Mouse (Mus musculus) G1E (cell line): Measurements from ENCODE around the gene Tenm2. TPM values are rescaled to one million over a fixed set of nuclear protein-coding genes. Genes with fewer than 3 reads are reported as not detected.

Experiments used
- ATAC-seq: 2 replicates; pipeline ENCODE4 v1.8.0; 2016; ENCODE audit warnings: mild to moderate bottlenecking; ENCODE audit not compliant: insufficient number of reproducible peaks, poor library complexity, low FRiP score, severe bottlenecking; ENCODE audit errors: extremely low read depth
- DNase-seq: peaks from one replicate; pipeline ENCODE4 v3.0.0; 2012; ENCODE audit warnings: low spot score
- H3K27me3 ChIP-seq: 2 replicates; pipeline ENCODE4 v1.6.1; 2012; ENCODE audit warnings: mild to moderate bottlenecking, low read length, inconsistent platforms; ENCODE audit not compliant: insufficient read depth
- H3K36me3 ChIP-seq: replicated peaks from 2 replicates; pipeline ENCODE3; 2012; ENCODE audit warnings: mild to moderate bottlenecking, inconsistent platforms
- H3K4me1 ChIP-seq: 2 replicates; pipeline ENCODE4 v1.6.1; 2012; ENCODE audit warnings: low read depth, low read length, inconsistent platforms, mixed read lengths; ENCODE audit not compliant: insufficient read depth
- H3K4me3 ChIP-seq: 2 replicates; pipeline ENCODE4 v1.5.1; 2012; ENCODE audit warnings: low read depth, mild to moderate bottlenecking, inconsistent platforms, low read length, moderate library complexity, mixed read lengths
- H3K9me3 ChIP-seq: replicated peaks from 2 replicates; pipeline ENCODE4 v1.6.1; 2012; ENCODE audit warnings: inconsistent platforms
- CTCF ChIP-seq: IDR thresholded peaks from 2 replicates; pipeline ENCODE4 v1.5.1; 2012; ENCODE audit warnings: low read depth, low read length, inconsistent platforms, mixed read lengths
- GATA1 ChIP-seq: IDR thresholded peaks from 2 replicates; pipeline ENCODE4 v1.6.1; 2012; ENCODE audit warnings: borderline replicate concordance, low read length, inconsistent platforms, mixed read lengths
- GATA2 ChIP-seq: IDR thresholded peaks from 2 replicates; pipeline ENCODE4 v1.6.1; 2012; ENCODE audit warnings: low read depth, low read length, inconsistent platforms, borderline replicate concordance
- POLR2AphosphoS5 ChIP-seq: IDR thresholded peaks from 2 replicates; pipeline ENCODE4 v1.6.1; 2012; ENCODE audit warnings: low read depth, low read length, inconsistent platforms; ENCODE audit not compliant: insufficient replicate concordance
- TAL1 ChIP-seq: conservative IDR thresholded peaks from 2 replicates; pipeline ENCODE4 v1.6.1; 2012; ENCODE audit warnings: low read depth, low read length, inconsistent platforms, mixed read lengths
- polyA plus RNA-seq: library from polyadenylated mRNA; stranded (reverse); fragments of >175 nt; gene quantifications from 2 replicates; pipeline ENCODE4 v1.2.3, GENCODE M21; 2012
- total RNA-seq, 2 experiments: library from RNA; stranded (forward) in 1 of 2; stranded (reverse) in 1 of 2; fragments of 200-1000 nt in 1 of 2; fragments of >200 nt in 1 of 2; fragmentation: Nextera tagmentation in 1 of 2; gene quantifications; 2 replicates each; pipeline ENCODE4 v1.2.3; 2014 to 2017

Gene Tenm2
- total and polyA plus RNA-seq, 3 experiments = 0.44 TPM; not detected in 2

- ATAC-seq = no peak
- peaks cover 10% of the 10 kb centered on the region for H3K9me3 ChIP-seq
Observed at GRCm38 (mm10) chr11:36940557-36941110, 295.1 kb downstream of the Tenm2 start.

GRCm38 (mm10) chr11:36929817-36930216, 305.9 kb downstream of the Tenm2 start:
- Histone ChIP-seq H3K36me3 (no peaks in the 10 kb centered on the region), H3K27me3 (no peaks in the 10 kb centered on the region), H3K4me3 (no peak overlapping the region), H3K4me1 (no peaks in the 10 kb centered on the region), H3K9me3 (peaks cover under 1% of the 10 kb centered on the region; the same call in 1 of the 2 replicates)
- no peak for ATAC-seq
- TF ChIP-seq GATA2 (no peak), POLR2AphosphoS5 (no peak), CTCF (no peak), GATA1 (no peak), TAL1 (no peak)
- DNase-seq = no peak

More at GRCm38 (mm10) chr11:36940557-36941110, 295.1 kb downstream of the Tenm2 start:
- Histone ChIP-seq H3K27me3 (no peaks in the 10 kb centered on the region), H3K4me3 (no peak overlapping the region), H3K36me3 (no peaks in the 10 kb centered on the region), H3K4me1 (no peaks in the 10 kb centered on the region)
- TF ChIP-seq TAL1 = no peak
- TF ChIP-seq GATA2 = no peak
- TF ChIP-seq POLR2AphosphoS5 = no peak
- no peak for TF ChIP-seq CTCF
- TF ChIP-seq GATA1 = no peak
- DNase-seq = no peak

DNA sequence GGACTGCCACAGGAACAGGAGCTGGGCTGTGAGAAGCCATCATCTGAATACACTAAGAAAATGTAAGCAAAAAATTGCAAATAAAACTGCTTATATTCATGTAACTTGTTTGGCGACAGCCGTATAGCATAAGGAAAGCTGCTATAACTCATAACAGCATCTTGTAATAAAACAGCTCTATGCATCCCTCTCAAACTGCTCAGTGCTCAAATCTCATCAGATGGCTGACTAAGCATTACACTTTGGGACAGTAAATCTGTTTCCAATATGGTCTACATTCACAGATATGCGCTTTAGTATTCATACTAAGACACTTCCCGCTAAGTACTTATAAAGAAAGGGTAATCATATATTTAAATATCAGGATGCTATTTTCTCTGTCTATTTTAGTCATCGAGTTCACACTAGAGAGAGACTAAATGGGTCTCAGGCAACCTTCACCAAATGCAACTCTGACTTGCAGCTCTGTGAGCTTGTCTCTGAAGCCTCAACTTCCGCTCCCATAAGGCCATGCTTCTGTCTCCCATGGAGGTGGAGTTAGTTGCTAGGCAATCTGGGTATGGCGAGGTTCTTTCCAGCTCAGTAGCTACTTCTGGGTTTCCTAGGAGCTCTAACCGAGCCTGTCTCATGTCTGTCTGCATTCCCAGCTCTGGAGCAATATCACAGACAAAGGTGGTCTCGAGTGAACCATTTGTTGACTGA, 308.9 kb downstream of the Tenm2 start:
- TF ChIP-seq GATA1 = no peak
- TF ChIP-seq GATA2 = no peak
- no peak for TF ChIP-seq CTCF
- no peak for TF ChIP-seq POLR2AphosphoS5
- TF ChIP-seq TAL1 = no peak
- ATAC-seq (no peak), DNase-seq (no peak)
- no peak overlapping the region for H3K4me3 ChIP-seq
- no peaks in the 10 kb centered on the region for H3K4me1 ChIP-seq
- H3K36me3 ChIP-seq = no peaks in the 10 kb centered on the region
- no peaks in the 10 kb centered on the region for H3K9me3 ChIP-seq
- H3K27me3 ChIP-seq = no peaks in the 10 kb centered on the region

- TF ChIP-seq GATA2 (no peak), GATA1 (no peak)
- no peaks in the 10 kb centered on the region for H3K36me3 ChIP-seq
- no peak for DNase-seq
- H3K4me3 ChIP-seq = no peak overlapping the region
- H3K4me1 ChIP-seq = no peaks in the 10 kb centered on the region
- no peak for ATAC-seq
- no peaks in the 10 kb centered on the region for H3K27me3 ChIP-seq
- H3K9me3 ChIP-seq = no peaks in the 10 kb centered on the region
Observed at GRCm38 (mm10) chr11:36919301-36919700, 316.5 kb downstream of the Tenm2 start.

DNA sequence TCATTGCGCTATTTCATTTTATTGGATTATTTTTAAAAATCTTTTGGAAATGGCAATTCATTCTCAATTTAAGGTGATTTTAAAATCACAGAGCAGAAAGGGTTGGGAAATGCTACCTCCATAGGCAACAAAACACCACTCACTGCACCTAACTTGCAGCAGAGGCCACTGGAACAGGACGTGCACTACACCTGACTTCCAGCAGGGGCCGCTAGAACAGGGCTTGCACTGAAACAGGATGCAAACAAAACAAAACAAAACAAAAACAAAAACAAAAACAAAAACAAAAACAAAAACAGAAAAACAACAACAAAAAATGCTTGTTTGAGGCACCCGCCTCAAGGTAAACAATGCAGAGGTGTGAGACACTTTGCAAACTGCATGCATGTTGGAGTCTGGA, 324.4 kb downstream of the Tenm2 start:
- no peak for ATAC-seq

GRCm38 (mm10) chr11:36909036-36909435, 326.7 kb downstream of the Tenm2 start:
- peaks cover 6% of the 10 kb centered on the region; the same call in 1 of the 2 replicates for H3K9me3 ChIP-seq
- H3K4me3 ChIP-seq = no peak overlapping the region
- no peaks in the 10 kb centered on the region for H3K36me3 ChIP-seq
- no peak for TF ChIP-seq CTCF
- TF ChIP-seq POLR2AphosphoS5 = no peak
- no peak for TF ChIP-seq TAL1
- no peak for TF ChIP-seq GATA1
- TF ChIP-seq GATA2 = no peak
- no peaks in the 10 kb centered on the region for H3K27me3 ChIP-seq
- DNase-seq (no peak), ATAC-seq (no peak)
- H3K4me1 ChIP-seq = no peaks in the 10 kb centered on the region

More for the DNA sequence above, 324.4 kb downstream of the Tenm2 start:
- no peak for TF ChIP-seq GATA2
- no peak for TF ChIP-seq TAL1
- TF ChIP-seq CTCF = peak; percentile 13; the same call in 1 of the 2 replicates
- no peak for DNase-seq
- Histone ChIP-seq H3K4me3 (no peak overlapping the region), H3K4me1 (no peaks in the 10 kb centered on the region), H3K36me3 (no peaks in the 10 kb centered on the region), H3K9me3 (peaks cover 6% of the 10 kb centered on the region; the same call in 1 of the 2 replicates), H3K27me3 (no peaks in the 10 kb centered on the region)

DNA sequence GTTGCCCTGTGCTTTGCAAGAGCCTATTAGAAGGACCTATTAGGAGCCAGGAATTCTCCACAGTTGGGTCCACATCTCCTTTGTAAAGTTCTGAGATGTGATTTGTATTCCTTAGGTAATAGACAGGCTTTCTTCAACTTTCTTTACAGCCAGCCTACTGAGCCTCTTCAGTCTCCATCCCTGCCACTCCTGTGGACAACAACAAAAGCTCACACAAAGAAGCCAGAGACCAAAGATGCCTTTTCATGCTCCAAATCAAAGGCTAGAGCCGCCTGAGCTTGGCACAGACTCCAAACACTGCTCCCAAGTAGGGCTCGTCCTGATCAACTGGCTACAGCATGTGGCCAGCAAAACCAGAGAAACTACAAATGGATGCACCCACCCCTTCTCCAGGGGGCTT, 333.5 kb downstream of the Tenm2 start:
- no peaks in the 10 kb centered on the region for H3K4me1 ChIP-seq
- no peak for DNase-seq

More for the DNA sequence above, 333.5 kb downstream of the Tenm2 start:
- Histone ChIP-seq H3K36me3 (no peaks in the 10 kb centered on the region), H3K9me3 (no peaks in the 10 kb centered on the region), H3K4me3 (no peak overlapping the region), H3K27me3 (no peaks in the 10 kb centered on the region)
- no peak for ATAC-seq
- TF ChIP-seq GATA1 (no peak), POLR2AphosphoS5 (no peak), CTCF (no peak), GATA2 (no peak), TAL1 (no peak)
